Mouse (Mus musculus) E14TG2a.4 (cell line): Measurements from ENCODE around the gene Mast2.

ENCODE experiments used
- CTCF ChIP-seq: conservative IDR thresholded peaks from 2 replicates; pipeline ENCODE4 v1.5.1; 2014; ENCODE audit warnings: low read length
- NANOG ChIP-seq: IDR thresholded peaks from 2 replicates; pipeline ENCODE4 v1.6.1; 2014; ENCODE audit warnings: borderline replicate concordance, low read length, mixed read lengths
- POU5F1 ChIP-seq: IDR thresholded peaks from 2 replicates; pipeline ENCODE4 v1.6.1; 2014; ENCODE audit warnings: low read length, borderline replicate concordance

GRCm38 (mm10) chr4:116492460-116492859 lies 28.5 kb upstream of the Mast2 start:
- TF ChIP-seq CTCF, result no peak
- TF ChIP-seq POU5F1, result no peak
- TF ChIP-seq NANOG, result no peak
